Mouse (Mus musculus): Measurements from ENCODE around the gene Nrsn2.

DNA sequence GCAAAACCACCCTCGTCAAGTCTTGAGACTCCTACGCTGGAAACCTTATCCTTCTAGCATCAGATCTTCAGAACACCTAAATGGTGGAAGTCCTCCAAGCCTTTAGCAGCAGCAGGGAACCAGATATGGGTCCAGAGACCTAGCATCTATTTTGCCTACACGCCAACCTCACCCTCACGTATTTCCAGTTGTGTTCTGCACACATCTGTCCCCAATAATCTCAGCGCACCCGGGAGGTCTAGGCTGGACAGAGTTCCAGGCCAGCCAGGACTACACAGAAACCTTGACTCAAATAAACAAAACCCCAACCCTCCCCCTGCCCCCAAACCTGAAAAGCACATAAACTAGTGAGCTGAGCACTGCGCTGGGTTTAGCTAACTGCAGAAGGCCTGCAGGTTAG lies 35.0 kb upstream of the Nrsn2 start:
- TF ChIP-seq EP300 (IDR thresholded peaks at IDR 0.05) (no peak), CTCF (IDR thresholded peaks at IDR 0.05) (no peak)

Measured in lung, postnatal 0 days (tissue).